Mouse (Mus musculus): Measurements from ENCODE around the gene Nfia. TPM values are rescaled to one million over a fixed set of nuclear protein-coding genes. Genes with fewer than 3 reads are reported as not detected.

Gene Nfia
- total RNA-seq, 1 experiment: 0.27 TPM

DNA sequence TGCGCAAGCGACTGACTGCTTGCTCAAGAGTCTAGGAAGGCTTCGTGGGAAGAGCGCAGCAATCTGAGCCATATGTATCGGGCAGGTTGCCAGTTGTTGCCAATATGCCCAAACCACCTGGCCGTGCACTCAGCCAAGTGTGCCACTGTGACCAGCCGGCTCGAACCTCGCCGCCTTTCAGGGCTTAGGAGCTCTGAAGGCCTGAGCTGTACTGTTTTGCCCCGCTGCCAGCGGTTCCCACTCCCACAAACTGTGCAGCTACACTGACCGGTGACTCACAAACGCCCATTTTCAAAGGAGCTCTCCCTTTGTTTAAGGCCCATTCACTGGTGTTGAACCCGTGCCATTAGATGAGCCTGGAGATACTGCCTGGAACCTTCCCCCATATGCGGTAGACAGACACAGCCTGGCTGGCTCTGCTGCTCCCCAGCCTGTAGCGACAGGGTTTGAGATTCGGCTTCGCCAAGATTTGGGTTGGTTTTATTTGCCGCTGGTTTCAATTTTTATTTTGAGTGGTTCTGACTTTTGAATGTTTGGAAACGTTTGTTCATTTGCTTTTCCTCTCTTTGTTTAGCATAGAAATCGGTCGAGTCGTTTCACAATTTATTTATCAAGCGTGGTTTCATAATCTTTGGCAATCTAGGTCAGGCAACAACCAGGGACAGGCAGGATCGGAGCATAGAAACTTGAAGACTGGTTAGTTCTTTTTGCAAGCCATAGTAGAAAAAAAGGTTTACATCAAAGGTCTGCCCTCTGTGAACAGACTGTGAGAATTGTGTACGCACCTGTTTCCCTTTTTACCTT lies 138.4 kb downstream of the Nfia start:
- Histone ChIP-seq H3K4me3 (ENCODE audit: insufficient read depth in 1 of 2, low read depth in 1 of 2, low read length in 2 of 2, poor library complexity in 1 of 2, severe bottlenecking in 1 of 2) (peak overlapping the region in 1 of 2 experiments; percentile 22; a peak in 1 of 4 replicates), H3K4me1 (ENCODE audit: control insufficient read depth in 2 of 2, insufficient read depth in 2 of 2, low read length in 2 of 2, poor library complexity in 1 of 2) (no peaks in the 10 kb centered on the region), H3K9me3 (ENCODE audit: control insufficient read depth, insufficient read depth, low read depth, low read length) (no peaks in the 10 kb centered on the region), H3K36me3 (ENCODE audit: control insufficient read depth, insufficient read depth, low read length, poor library complexity, severe bottlenecking) (no peaks in the 10 kb centered on the region), H3K27ac (ENCODE audit: insufficient read depth, low read depth, low read length, poor library complexity, severe bottlenecking) (no peak overlapping the region), H3K9ac (ENCODE audit: insufficient read depth, low read depth, low read length, poor library complexity, severe bottlenecking) (no peak overlapping the region)
- in situ Hi-C loops (cut with MboI; ENCODE audit: low sequenced_read_pairs in 2 of 2, unreplicated experiment in 2 of 2): no loop called here
- no peak for DNase-seq (ENCODE audit: low read depth, low spot score)
- TF ChIP-seq CHD2 (IDR thresholded peaks at IDR 0.05; ENCODE audit: low read depth, low read length) (no peak), HCFC1 (IDR thresholded peaks at IDR 0.05; ENCODE audit: borderline replicate concordance, insufficient read depth, low read length) (no peak), MAFK (IDR thresholded peaks at IDR 0.05; ENCODE audit: insufficient read depth, low read depth, low read length) (no peak), ZC3H11A (IDR thresholded peaks at IDR 0.05; ENCODE audit: borderline replicate concordance, low read depth, low read length) (no peak), ZNF384 (IDR thresholded peaks at IDR 0.05; ENCODE audit: low read depth, low read length) (no peak)

- DNase-seq (ENCODE audit: low read depth, low spot score): no peak
- Histone ChIP-seq H3K36me3 (ENCODE audit: control insufficient read depth, insufficient read depth, low read length, poor library complexity, severe bottlenecking) (no peaks in the 10 kb centered on the region), H3K4me3 (ENCODE audit: insufficient read depth in 1 of 2, low read depth in 1 of 2, low read length in 2 of 2, poor library complexity in 1 of 2, severe bottlenecking in 1 of 2) (no peak overlapping the region), H3K9ac (ENCODE audit: insufficient read depth, low read depth, low read length, poor library complexity, severe bottlenecking) (no peak overlapping the region), H3K9me3 (ENCODE audit: control insufficient read depth, insufficient read depth, low read depth, low read length) (no peaks in the 10 kb centered on the region), H3K27ac (ENCODE audit: insufficient read depth, low read depth, low read length, poor library complexity, severe bottlenecking) (no peak overlapping the region), H3K4me1 (ENCODE audit: control insufficient read depth in 2 of 2, insufficient read depth in 2 of 2, low read length in 2 of 2, poor library complexity in 1 of 2) (no peaks in the 10 kb centered on the region)
- no peak for TF ChIP-seq MAFK (IDR thresholded peaks at IDR 0.05; ENCODE audit: insufficient read depth, low read depth, low read length)
- no peak for TF ChIP-seq CHD2 (IDR thresholded peaks at IDR 0.05; ENCODE audit: low read depth, low read length)
- no peak for TF ChIP-seq ZNF384 (IDR thresholded peaks at IDR 0.05; ENCODE audit: low read depth, low read length)
- TF ChIP-seq ZC3H11A (IDR thresholded peaks at IDR 0.05; ENCODE audit: borderline replicate concordance, low read depth, low read length): no peak
- TF ChIP-seq HCFC1 (IDR thresholded peaks at IDR 0.05; ENCODE audit: borderline replicate concordance, insufficient read depth, low read length): no peak
- in situ Hi-C loops (cut with MboI; ENCODE audit: low sequenced_read_pairs in 2 of 2, unreplicated experiment in 2 of 2): no loop called here
Measured at GRCm38 (mm10) chr4:97911755-97912154, 139.2 kb downstream of the Nfia start.

DNA sequence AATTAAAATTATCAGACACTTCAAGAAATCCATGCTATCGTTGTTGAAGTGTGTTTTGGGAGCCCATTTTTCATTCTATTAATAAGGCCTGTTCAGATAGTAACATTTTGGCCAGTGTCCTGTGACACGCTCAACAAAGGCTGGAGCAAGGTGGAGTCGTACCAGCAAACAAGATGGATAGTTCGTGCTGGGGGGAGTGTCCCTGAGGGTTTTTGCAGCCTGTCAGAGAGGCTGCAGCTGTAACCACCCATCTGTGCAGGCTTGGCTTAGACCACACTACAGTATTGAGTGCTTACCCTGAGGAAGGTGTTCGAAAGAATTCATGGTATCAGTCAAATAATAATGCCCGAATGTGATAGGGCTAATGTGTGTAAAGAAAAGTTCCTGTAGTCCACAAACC lies 139.6 kb downstream of the Nfia start:
- TF ChIP-seq ZNF384 (IDR thresholded peaks at IDR 0.05; ENCODE audit: low read depth, low read length) (no peak), HCFC1 (IDR thresholded peaks at IDR 0.05; ENCODE audit: borderline replicate concordance, insufficient read depth, low read length) (no peak), ZC3H11A (IDR thresholded peaks at IDR 0.05; ENCODE audit: borderline replicate concordance, low read depth, low read length) (no peak), CHD2 (IDR thresholded peaks at IDR 0.05; ENCODE audit: low read depth, low read length) (no peak), MAFK (IDR thresholded peaks at IDR 0.05; ENCODE audit: insufficient read depth, low read depth, low read length) (no peak)
- H3K9me3 ChIP-seq (ENCODE audit: control insufficient read depth, insufficient read depth, low read depth, low read length): no peaks in the 10 kb centered on the region
- no peaks in the 10 kb centered on the region for H3K4me1 ChIP-seq (ENCODE audit: control insufficient read depth in 2 of 2, insufficient read depth in 2 of 2, low read length in 2 of 2, poor library complexity in 1 of 2)
- in situ Hi-C loops (cut with MboI; ENCODE audit: low sequenced_read_pairs in 2 of 2, unreplicated experiment in 2 of 2): no loop called here
- H3K36me3 ChIP-seq (ENCODE audit: control insufficient read depth, insufficient read depth, low read length, poor library complexity, severe bottlenecking): no peaks in the 10 kb centered on the region
- H3K9ac ChIP-seq (ENCODE audit: insufficient read depth, low read depth, low read length, poor library complexity, severe bottlenecking): no peak overlapping the region
- H3K27ac ChIP-seq (ENCODE audit: insufficient read depth, low read depth, low read length, poor library complexity, severe bottlenecking): no peak overlapping the region
- DNase-seq (ENCODE audit: low read depth, low spot score): no peak
- H3K4me3 ChIP-seq (ENCODE audit: insufficient read depth in 1 of 2, low read depth in 1 of 2, low read length in 2 of 2, poor library complexity in 1 of 2, severe bottlenecking in 1 of 2): no peak overlapping the region

DNA sequence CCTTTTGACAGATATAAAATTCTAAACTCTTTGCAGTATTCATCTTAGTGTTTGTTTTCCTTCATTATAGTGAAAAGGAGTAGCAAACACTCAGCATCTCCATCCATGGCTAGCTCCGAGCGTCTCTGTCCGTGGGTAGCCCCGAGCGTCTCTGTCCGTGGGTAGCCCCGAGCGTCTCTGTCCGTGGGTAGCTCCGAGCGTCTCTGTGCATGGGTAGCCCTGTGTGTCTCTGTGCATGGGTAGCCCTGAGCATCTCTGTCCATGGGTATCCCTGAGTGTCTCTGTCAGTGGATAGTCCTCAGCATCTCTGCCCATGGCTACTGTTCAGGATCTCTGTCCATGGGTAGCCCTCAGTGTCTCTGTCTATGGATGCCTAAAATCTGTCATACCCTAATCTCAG lies 140.0 kb downstream of the Nfia start:
- no peaks in the 10 kb centered on the region for H3K36me3 ChIP-seq (ENCODE audit: control insufficient read depth, insufficient read depth, low read length, poor library complexity, severe bottlenecking)
- H3K4me1 ChIP-seq (ENCODE audit: control insufficient read depth in 2 of 2, insufficient read depth in 2 of 2, low read length in 2 of 2, poor library complexity in 1 of 2): no peaks in the 10 kb centered on the region
- TF ChIP-seq MAFK (IDR thresholded peaks at IDR 0.05; ENCODE audit: insufficient read depth, low read depth, low read length) (no peak), ZNF384 (IDR thresholded peaks at IDR 0.05; ENCODE audit: low read depth, low read length) (no peak), ZC3H11A (IDR thresholded peaks at IDR 0.05; ENCODE audit: borderline replicate concordance, low read depth, low read length) (no peak), HCFC1 (IDR thresholded peaks at IDR 0.05; ENCODE audit: borderline replicate concordance, insufficient read depth, low read length) (no peak), CHD2 (IDR thresholded peaks at IDR 0.05; ENCODE audit: low read depth, low read length) (no peak)
- no peak overlapping the region for H3K27ac ChIP-seq (ENCODE audit: insufficient read depth, low read depth, low read length, poor library complexity, severe bottlenecking)
- no peaks in the 10 kb centered on the region for H3K9me3 ChIP-seq (ENCODE audit: control insufficient read depth, insufficient read depth, low read depth, low read length)
- H3K4me3 ChIP-seq (ENCODE audit: insufficient read depth in 1 of 2, low read depth in 1 of 2, low read length in 2 of 2, poor library complexity in 1 of 2, severe bottlenecking in 1 of 2): no peak overlapping the region
- no peak for DNase-seq (ENCODE audit: low read depth, low spot score)
- in situ Hi-C loops (cut with MboI; ENCODE audit: low sequenced_read_pairs in 2 of 2, unreplicated experiment in 2 of 2): no loop called here
- no peak overlapping the region for H3K9ac ChIP-seq (ENCODE audit: insufficient read depth, low read depth, low read length, poor library complexity, severe bottlenecking)

Measured in ES-E14 (cell line).